Mouse (Mus musculus) frontal cortex, postnatal 36 days (tissue): Measurements from ENCODE around the gene Ffar1.

Experiments
- DNase-seq, 2 experiments: peaks; one replicate each; pipeline ENCODE4 v3.0.0; 2022; ENCODE audit warnings: low spot score in 2 of 2

Gene Ffar1

GRCm38 (mm10) chr7:30861464-30861863 is at the start of gene Ffar1:
Ffar1 (minus strand) TSS chr7:30861564.
- no peak for DNase-seq

- no peak for DNase-seq
These were observed 48.4 kb upstream of the Ffar1 start for GRCm38 (mm10) chr7:30909773-30910172.

- DNase-seq = no peak
These were observed 47.6 kb upstream of the Ffar1 start for GRCm38 (mm10) chr7:30908992-30909431.

GRCm38 (mm10) chr7:30908277-30908991 is 47.1 kb upstream of the Ffar1 start:
- DNase-seq = no peak

GRCm38 (mm10) chr7:30904042-30904441 is 42.7 kb upstream of the Ffar1 start:
- DNase-seq = peak in 1 of 2 experiments; percentile 39

- DNase-seq = no peak
These were observed 33.9 kb upstream of the Ffar1 start for GRCm38 (mm10) chr7:30895217-30895616.

- no peak for DNase-seq
These were observed 31.2 kb upstream of the Ffar1 start for GRCm38 (mm10) chr7:30892515-30892914.

- no peak for DNase-seq
These were observed 30.4 kb upstream of the Ffar1 start for GRCm38 (mm10) chr7:30891746-30892145.

- no peak for DNase-seq
These were observed 29.3 kb upstream of the Ffar1 start for GRCm38 (mm10) chr7:30890681-30891080.

- no peak for DNase-seq
These were observed 27.4 kb upstream of the Ffar1 start for GRCm38 (mm10) chr7:30888786-30889185.

- DNase-seq = peak in 1 of 2 experiments; percentile 10
These were observed 26.3 kb upstream of the Ffar1 start for GRCm38 (mm10) chr7:30887568-30888188.

GRCm38 (mm10) chr7:30886852-30887251 is 25.5 kb upstream of the Ffar1 start:
- DNase-seq = no peak

- no peak for DNase-seq
These were observed 22.7 kb upstream of the Ffar1 start for GRCm38 (mm10) chr7:30884047-30884446.

GRCm38 (mm10) chr7:30881367-30881766 is 20.0 kb upstream of the Ffar1 start:
- DNase-seq = no peak

GRCm38 (mm10) chr7:30880176-30880575 is 18.8 kb upstream of the Ffar1 start, which contains the start of gene Cd22:
Cd22 (minus strand) TSS chr7:30880342.
- DNase-seq = no peak

- no peak for DNase-seq
These were observed 17.6 kb upstream of the Ffar1 start for GRCm38 (mm10) chr7:30878950-30879349.

- peak; percentile 61 to 70 for DNase-seq
These were observed 11.7 kb upstream of the Ffar1 start for GRCm38 (mm10) chr7:30873083-30873482.

GRCm38 (mm10) chr7:30863386-30863785 is 2.0 kb upstream of the Ffar1 start:
- no peak for DNase-seq

GRCm38 (mm10) chr7:30859635-30860402 is 1.5 kb downstream of the Ffar1 start:
- DNase-seq = peak; percentile 39 to 53

- DNase-seq = peak; percentile 68 to 82
These were observed 2.1 kb downstream of the Ffar1 start for GRCm38 (mm10) chr7:30859290-30859634.

- no peak for DNase-seq
These were observed 3.6 kb downstream of the Ffar1 start for GRCm38 (mm10) chr7:30857746-30858145.

- no peak for DNase-seq
These were observed 5.3 kb downstream of the Ffar1 start, which contains the start of gene Ffar3 for GRCm38 (mm10) chr7:30856078-30856477. Ffar3 (minus strand) TSS chr7:30856178.
